Comparison of ENCODE assay signal across 12 mouse cellular contexts in genomic region chr17:65777461-65777860, GRCm38 (mm10).
"Had no signal": no experiment of that assay in that cellular context is flagged by ENCODE, and none has a peak within 500 bp of the region (broad histone marks: within the 10 kb centered on the region; RNA-seq: fewer than 3 reads in every experiment).

No protein-coding gene starts in this region.

- H3K36me3 ChIP-seq: limb, embryonic 15.5 days; liver, embryonic 12.5 days; midbrain, embryonic 12.5 days had no signal

- H3K4me2 ChIP-seq: limb, embryonic 15.5 days; liver, embryonic 12.5 days; midbrain, embryonic 12.5 days had no signal

- H3K9ac ChIP-seq: limb, embryonic 15.5 days; liver, embryonic 12.5 days; midbrain, embryonic 12.5 days had no signal

- H3K27me3 ChIP-seq: limb, embryonic 15.5 days had no signal

- H3K4me3 ChIP-seq: left cerebral cortex, adult 2 months; limb, embryonic 15.5 days; liver, embryonic 12.5 days; midbrain, embryonic 12.5 days had no signal

- DNase-seq: kidney, adult 18-20 months; kidney, postnatal 14 days; lung, adult 2 months; lung, postnatal 36 days; right cerebral cortex, postnatal 14 days; thymus, adult 18-20 months; thymus, postnatal 14 days had no signal

- H3K27ac ChIP-seq: left cerebral cortex, adult 2 months; limb, embryonic 15.5 days; liver, embryonic 12.5 days; midbrain, embryonic 12.5 days had no signal

- ATAC-seq: liver, embryonic 12.5 days; lung, postnatal 0 days had no signal

- H3K9me3 ChIP-seq: limb, embryonic 15.5 days; liver, embryonic 12.5 days; midbrain, embryonic 12.5 days had no signal
